Mouse (Mus musculus): ENCODE results near the gene Bcl9.

Gene Bcl9

GRCm38 (mm10) chr3:97294334-97294733 is 3.4 kb downstream of the Bcl9 start:
- DNase-seq = peak; percentile 54 to 62

DNA sequence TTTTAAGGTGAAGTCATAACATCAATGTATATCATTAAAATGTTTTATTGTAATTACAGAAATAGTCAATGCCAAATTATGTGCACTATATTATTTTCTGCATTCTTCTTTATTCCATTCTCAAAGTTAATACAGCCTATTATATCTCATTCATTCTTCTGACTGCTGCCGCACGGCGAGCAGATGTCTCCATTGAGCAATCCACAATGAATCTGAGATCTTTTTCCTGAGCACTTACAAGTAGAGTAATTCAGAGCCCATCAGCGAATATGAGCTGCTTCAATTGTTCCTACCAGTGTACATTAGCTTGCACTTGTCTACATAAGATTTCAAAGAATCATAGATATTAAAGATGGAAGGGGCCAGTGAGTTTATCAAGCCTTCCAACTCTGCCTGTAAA is 12.8 kb downstream of the Bcl9 start:
- no peak for DNase-seq

- DNase-seq = no peak
Measured at GRCm38 (mm10) chr3:97284056-97284455, 13.7 kb downstream of the Bcl9 start.

DNA sequence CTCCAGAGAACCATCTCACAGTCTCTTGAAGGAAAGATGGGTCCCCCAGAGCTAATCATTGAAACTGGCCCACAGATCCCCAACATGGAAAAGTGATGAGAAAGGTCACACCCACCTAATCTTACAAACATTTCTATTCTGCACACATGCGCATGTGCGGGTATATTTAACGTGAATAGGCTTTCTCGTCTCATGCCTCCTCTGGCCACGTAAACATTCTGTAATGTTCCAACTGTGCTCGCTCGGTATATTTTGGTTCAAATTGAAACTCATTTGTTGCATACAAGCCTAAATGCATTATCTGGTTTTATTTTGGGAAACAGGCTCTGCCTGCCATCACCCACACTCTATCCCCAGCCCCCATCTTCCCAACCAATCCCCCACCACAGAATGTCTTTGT is 16.3 kb downstream of the Bcl9 start:
- no peak for DNase-seq

GRCm38 (mm10) chr3:97275708-97276107 is 22.0 kb downstream of the Bcl9 start:
- no peak for DNase-seq

GRCm38 (mm10) chr3:97274516-97275230 is 23.0 kb downstream of the Bcl9 start:
- no peak for DNase-seq

DNA sequence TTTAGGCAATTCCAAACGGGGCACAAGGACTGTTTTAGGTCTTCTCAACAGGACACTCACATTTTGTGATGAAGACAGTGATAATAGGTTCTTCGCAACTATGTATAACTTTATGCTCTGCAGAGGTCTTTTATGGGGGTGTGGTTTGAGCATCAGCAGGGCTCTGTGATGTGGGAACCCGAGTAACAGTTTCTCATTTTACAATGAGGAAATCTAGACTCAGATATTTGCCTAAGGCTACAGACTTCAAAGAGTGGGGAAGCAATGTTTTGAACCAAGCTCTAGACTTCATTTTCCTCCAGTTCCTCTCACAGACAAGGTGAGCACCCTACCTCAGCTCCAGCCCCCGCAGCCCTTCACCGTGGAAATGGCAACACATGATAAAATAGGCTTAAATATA is 23.8 kb downstream of the Bcl9 start:
- DNase-seq = no peak

DNA sequence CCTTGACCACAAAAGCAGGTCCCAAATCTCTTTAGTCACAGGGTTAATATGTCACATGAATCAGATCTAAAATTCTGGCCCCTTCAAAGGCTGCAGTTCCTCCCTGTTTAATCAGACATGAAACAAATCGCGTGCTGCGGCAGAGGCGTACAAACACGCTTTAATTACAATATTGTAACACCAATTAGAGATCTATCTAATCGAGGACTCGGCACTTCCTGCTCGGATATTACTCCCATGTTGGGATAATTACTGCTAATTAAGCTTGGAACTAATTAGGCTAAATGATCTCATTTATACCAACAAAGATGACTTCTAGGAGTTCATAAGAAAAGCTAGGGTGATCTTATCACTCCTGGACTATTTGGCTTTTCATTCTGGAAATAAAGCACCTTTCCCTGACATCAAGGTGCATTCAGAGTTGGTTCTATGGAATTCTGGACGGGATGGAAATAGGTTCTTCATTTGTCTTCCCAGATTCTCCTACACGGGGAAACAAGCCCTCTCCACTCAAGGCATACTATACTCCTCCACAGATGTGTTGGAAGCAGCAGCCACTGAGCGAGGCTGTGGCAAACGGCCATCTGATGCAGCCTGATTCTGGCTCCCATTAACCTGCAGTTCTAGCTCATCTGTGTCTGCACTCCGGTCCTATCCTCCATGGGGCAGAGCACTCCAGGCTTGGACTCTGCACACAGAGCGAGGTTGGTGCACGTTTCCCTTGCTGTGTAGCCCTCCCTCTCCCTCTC is 31.9 kb downstream of the Bcl9 start:
- DNase-seq = no peak

GRCm38 (mm10) chr3:97262235-97262634 is 35.5 kb downstream of the Bcl9 start:
- peak; percentile 16 to 23 for DNase-seq

DNA sequence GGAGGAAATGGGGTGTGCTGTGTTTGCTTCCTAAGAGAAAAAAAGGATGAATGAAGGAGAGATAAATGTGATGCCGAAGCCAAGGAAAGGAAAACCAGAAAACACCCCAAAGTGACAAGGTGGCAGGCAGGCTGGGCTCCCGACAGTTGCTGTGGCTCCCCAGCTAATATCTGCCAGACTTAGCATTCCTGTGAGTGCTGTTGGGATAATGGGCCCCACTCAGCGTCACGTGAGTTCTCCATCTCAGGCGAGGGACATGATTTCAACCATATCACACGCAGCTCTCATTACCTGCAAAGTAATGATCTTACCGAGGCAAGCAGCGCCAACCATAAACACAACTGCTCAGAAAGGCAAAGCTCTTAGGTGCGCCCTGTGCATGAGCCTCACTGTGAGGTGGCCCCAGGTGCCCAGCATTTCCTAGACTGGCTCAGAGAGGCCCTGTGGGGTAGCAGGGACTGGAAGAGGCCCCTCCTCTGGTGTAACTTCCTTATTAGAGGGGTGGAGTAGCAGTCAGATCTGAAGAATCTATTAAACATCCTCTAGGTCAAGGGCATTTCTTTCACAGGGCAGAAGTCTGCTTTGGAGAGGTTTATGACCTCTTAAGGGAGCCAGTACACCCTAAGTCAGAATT is 41.9 kb downstream of the Bcl9 start:
- peak; percentile 34 to 43 for DNase-seq

- DNase-seq = no peak
Measured at GRCm38 (mm10) chr3:97254861-97255465, 42.8 kb downstream of the Bcl9 start.

- DNase-seq = no peak
Measured at GRCm38 (mm10) chr3:97253823-97254600, 43.7 kb downstream of the Bcl9 start.

GRCm38 (mm10) chr3:97252896-97253295 is 44.8 kb downstream of the Bcl9 start:
- DNase-seq = no peak

- DNase-seq = no peak
Measured at GRCm38 (mm10) chr3:97242629-97243167, 55.0 kb downstream of the Bcl9 start.

DNA sequence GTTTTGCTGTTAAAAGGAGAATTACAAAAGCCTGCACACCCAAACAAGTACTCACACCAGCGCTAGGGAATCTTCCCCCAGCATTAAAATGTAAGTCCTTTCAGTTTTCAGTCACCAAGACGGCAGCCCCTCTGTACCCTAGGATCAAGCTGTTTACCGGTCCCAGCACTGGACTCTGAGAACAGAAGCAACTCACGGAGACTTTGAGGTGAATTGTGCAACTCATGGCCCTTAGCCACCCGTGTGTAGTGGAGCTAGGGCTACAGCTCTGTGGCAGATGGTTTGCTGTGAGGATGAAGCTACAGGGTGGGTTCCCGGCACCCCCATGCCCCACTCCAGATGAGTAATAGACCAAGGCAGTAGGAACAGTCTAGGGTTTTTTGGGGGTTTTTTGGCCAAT is 55.9 kb downstream of the Bcl9 start:
- no peak for DNase-seq

DNA sequence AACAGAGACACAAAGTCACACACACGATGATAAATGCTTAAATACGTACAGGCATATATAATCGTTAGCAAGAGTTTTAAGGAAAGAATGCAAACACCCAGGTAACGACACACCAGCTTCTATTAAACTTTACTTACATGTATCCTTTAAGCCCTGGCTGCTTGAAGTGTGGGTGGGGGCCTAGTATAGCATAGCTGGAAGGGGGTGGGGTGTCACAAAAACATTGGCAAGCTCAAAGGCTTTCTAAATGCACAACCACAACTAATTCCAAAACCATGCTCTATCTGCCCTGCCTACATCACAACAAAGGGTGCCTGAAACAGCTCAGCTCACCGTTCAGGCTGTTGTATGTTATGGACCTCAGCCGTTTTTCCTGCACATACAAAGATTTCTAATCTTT is 57.9 kb downstream of the Bcl9 start:
- no peak for DNase-seq

DNA sequence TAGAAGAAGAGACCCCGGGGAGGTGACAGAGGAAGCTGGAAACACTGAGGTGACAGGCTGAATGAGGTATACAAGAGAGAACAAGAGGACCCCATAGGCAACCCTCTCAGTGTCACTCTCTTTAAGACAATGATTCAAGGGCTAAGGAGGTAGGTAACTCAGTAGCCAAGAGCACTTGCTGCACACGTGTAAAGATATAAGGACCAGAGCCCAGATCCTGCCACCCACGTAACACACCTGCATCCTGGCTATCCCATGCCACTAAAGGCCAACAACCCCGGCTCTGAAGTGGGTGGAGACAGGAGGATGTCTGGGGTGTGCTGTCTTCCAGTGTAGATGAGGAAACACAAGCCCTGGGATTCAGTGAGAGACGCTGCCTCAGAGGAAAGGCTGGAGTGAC is 58.4 kb downstream of the Bcl9 start:
- DNase-seq = no peak

DNA sequence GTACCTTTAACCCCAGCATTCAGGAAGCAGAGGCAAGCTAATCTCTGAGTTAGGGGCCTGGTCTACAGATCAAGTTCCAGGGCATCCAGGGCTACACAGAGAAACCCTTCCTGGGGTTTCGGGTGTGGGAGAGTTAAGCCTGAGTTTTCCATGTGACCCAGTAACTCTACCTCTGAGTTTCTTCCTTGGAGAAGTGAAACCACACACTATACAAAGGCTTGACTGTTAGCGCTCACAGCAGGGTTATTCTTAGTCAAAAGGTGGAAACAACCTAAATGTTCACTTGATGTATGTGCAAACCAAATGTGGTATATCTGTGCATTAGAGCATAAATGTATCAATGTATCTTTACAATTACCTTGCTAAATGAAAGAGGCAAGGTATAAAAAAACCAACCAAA is 59.2 kb downstream of the Bcl9 start:
- DNase-seq = no peak

DNA sequence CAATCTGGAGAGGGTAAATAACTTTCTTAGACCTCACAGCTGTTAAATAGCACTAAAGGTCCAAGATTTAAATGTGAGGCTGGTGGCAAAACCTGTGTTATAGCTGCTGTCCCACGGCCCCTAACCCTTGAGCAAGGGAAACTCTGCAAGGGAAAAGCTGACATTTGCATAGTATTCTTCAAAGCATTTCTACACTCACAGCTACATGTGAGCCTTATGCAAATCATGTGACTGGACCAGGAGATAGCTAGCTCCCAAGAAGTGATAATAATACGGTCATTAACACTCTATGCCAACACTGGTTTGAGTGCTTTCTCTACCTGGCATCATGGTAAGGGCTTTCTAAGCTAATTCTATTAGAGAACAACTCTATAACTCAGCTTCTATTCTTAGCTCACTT is 60.3 kb downstream of the Bcl9 start:
- DNase-seq = no peak

- no peak for DNase-seq
Measured at GRCm38 (mm10) chr3:97234797-97235196, 62.9 kb downstream of the Bcl9 start.

GRCm38 (mm10) chr3:97232328-97232727 is 65.4 kb downstream of the Bcl9 start:
- peak; percentile 71 to 74 for DNase-seq

- DNase-seq = no peak
Measured at GRCm38 (mm10) chr3:97231857-97232256, 65.9 kb downstream of the Bcl9 start.
